Mouse (Mus musculus): ENCODE measurements around the gene Sbf2. TPM values are rescaled to one million over a fixed set of nuclear protein-coding genes. Genes with fewer than 3 reads are reported as not detected.

Gene Sbf2
- polyA plus RNA-seq, 1 experiment: 37.0 TPM

DNA sequence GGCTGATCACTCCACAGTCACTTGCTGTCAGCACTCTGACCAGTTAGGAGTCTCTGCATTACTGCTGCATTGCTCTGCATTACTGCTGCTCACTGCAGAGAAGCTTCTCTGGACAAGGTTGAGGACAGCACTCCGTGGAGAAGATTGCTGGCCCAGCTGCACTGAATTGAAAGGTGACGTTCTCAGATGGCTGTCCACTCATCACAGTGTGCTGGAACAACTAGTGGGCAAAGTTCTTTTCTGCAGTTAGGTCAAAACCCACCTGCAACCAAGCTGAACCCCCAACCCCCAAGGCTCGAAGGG is 328.9 kb downstream of the Sbf2 start:
- Histone ChIP-seq H3K36me3 (ENCODE audit: control insufficient read depth, insufficient read depth, low read length) (no peaks in the 10 kb centered on the region), H3K4me3 (ENCODE audit: control insufficient read depth, low read depth, low read length) (no peak overlapping the region), H3K4me1 (ENCODE audit: control insufficient read depth, insufficient read depth, low read length) (peaks cover 2% of the 10 kb centered on the region; the same call in 1 of the 2 replicates), H3K27ac (ENCODE audit: control insufficient read depth, insufficient read depth, low read depth, low read length) (no peak overlapping the region), H3K27me3 (ENCODE audit: control insufficient read depth, insufficient read depth, low read length) (no peaks in the 10 kb centered on the region)
- TF ChIP-seq CTCF (IDR thresholded peaks at IDR 0.05; ENCODE audit: control insufficient read depth, insufficient read depth, insufficient replicate concordance, low read depth, low read length): no peak

DNA sequence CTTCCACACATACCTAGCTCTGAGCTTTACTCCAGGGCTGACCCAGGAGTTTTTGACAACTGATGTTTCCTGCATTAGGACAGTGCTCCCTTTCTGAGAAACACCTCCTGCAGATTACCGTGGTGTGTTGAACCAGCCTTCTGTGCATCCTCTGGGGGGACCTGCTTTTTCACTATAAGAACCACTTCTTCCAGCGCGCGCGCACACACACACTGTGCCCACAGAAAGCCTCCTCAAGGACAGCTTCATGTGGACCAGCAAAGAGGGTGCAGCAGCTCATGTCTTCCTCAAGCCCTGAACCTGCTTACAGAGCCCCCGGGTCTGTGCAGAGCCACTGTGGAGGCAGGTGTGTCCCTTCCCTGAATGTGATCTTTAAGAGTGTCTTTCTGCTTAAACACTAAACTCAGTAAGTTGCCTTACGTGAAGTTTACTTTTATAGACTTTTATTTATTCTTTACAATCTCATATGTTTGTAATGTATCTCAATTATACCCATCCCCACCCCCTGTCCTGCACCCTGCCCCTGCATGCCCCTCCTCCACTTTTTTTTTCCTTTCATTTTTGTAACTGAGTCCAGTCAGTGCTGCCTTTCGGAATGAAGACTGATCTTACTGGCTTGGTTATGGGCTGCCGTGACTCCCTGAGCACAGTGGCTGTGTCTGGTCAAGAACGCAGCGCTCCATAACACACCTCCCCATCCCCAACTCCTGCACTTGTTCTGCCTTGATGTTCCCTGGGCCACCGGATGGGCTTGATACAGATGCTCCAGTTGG is 329.5 kb downstream of the Sbf2 start:
- peaks cover 2% of the 10 kb centered on the region; the same call in 1 of the 2 replicates for H3K4me1 ChIP-seq (ENCODE audit: control insufficient read depth, insufficient read depth, low read length)
- H3K36me3 ChIP-seq (ENCODE audit: control insufficient read depth, insufficient read depth, low read length): no peaks in the 10 kb centered on the region
- H3K27me3 ChIP-seq (ENCODE audit: control insufficient read depth, insufficient read depth, low read length): no peaks in the 10 kb centered on the region
- no peak overlapping the region for H3K4me3 ChIP-seq (ENCODE audit: control insufficient read depth, low read depth, low read length)
- TF ChIP-seq POLR2A (IDR thresholded peaks at IDR 0.05; ENCODE audit: control insufficient read depth, low read depth, low read length) (no peak), CTCF (IDR thresholded peaks at IDR 0.05; ENCODE audit: control insufficient read depth, insufficient read depth, insufficient replicate concordance, low read depth, low read length) (no peak)
- H3K27ac ChIP-seq (ENCODE audit: control insufficient read depth, insufficient read depth, low read depth, low read length): no peak overlapping the region

DNA sequence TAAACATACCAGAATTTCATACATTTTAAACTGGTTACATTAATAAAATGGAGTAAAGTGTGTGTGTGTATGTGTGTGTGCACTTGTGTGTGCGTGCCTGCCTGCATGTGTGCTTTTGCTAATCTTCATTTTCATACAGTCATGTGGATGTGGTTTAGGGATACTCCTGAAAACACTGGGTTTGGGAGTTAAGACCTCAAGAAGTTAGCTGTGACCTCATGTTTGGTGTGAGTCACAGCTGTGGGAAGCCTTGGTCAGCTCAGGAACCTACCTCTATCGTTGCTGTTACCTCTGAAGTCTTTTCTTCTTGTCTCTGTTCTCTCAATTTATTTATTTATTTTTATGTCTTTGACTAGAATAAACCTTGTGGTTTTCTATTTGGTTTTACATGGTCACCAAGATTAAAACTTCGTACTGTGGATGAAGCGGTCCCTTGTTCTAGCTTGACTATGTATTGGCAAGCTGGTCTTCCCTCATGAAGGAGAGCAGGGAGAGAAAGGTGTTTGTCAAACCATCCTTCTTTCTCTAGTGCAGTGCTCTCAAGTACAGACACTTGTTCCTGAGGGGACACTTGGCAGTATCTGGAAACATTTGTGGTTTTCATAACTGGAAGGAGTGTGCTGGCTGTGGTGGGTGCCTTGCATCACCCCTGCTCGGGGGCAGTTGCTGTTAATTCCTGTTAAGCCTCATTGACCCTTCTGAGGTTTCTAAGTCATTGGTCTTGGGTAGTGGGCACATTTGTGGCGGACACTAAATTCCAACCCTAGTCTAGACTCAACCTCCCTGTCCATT is 331.0 kb downstream of the Sbf2 start:
- no peak for TF ChIP-seq POLR2A (IDR thresholded peaks at IDR 0.05; ENCODE audit: control insufficient read depth, low read depth, low read length)
- no peak for TF ChIP-seq CTCF (IDR thresholded peaks at IDR 0.05; ENCODE audit: control insufficient read depth, insufficient read depth, insufficient replicate concordance, low read depth, low read length)

DNA sequence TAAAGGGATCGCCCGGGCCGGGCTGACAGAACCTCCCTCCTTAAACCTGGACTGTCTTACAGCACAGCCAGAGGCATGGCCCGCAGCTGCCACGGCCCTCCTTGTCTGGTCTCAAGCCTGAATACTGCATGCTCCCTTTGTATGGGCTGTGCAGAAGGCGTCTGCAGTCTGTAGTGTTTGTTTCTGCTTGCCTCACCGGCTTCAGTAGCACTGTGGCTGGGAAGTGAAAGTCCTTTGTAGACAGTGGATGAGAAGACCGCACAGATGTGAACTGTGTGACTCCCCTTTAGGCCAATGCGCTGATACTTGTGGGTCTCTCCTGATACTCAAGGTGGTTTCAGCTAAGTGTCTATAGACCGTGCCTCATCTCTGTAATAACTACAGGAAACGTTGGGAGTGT is 331.9 kb downstream of the Sbf2 start:
- Histone ChIP-seq H3K36me3 (ENCODE audit: control insufficient read depth, insufficient read depth, low read length) (no peaks in the 10 kb centered on the region), H3K27ac (ENCODE audit: control insufficient read depth, insufficient read depth, low read depth, low read length) (no peak overlapping the region), H3K4me1 (ENCODE audit: control insufficient read depth, insufficient read depth, low read length) (no peaks in the 10 kb centered on the region), H3K27me3 (ENCODE audit: control insufficient read depth, insufficient read depth, low read length) (no peaks in the 10 kb centered on the region), H3K4me3 (ENCODE audit: control insufficient read depth, low read depth, low read length) (no peak overlapping the region)
- TF ChIP-seq POLR2A (IDR thresholded peaks at IDR 0.05; ENCODE audit: control insufficient read depth, low read depth, low read length) (no peak), CTCF (IDR thresholded peaks at IDR 0.05; ENCODE audit: control insufficient read depth, insufficient read depth, insufficient replicate concordance, low read depth, low read length) (no peak)

More for the DNA sequence above, 331.0 kb downstream of the Sbf2 start:
- Histone ChIP-seq H3K27ac (ENCODE audit: control insufficient read depth, insufficient read depth, low read depth, low read length) (no peak overlapping the region), H3K4me3 (ENCODE audit: control insufficient read depth, low read depth, low read length) (no peak overlapping the region), H3K4me1 (ENCODE audit: control insufficient read depth, insufficient read depth, low read length) (peaks cover 2% of the 10 kb centered on the region; the same call in 1 of the 2 replicates), H3K36me3 (ENCODE audit: control insufficient read depth, insufficient read depth, low read length) (no peaks in the 10 kb centered on the region), H3K27me3 (ENCODE audit: control insufficient read depth, insufficient read depth, low read length) (no peaks in the 10 kb centered on the region)

DNA sequence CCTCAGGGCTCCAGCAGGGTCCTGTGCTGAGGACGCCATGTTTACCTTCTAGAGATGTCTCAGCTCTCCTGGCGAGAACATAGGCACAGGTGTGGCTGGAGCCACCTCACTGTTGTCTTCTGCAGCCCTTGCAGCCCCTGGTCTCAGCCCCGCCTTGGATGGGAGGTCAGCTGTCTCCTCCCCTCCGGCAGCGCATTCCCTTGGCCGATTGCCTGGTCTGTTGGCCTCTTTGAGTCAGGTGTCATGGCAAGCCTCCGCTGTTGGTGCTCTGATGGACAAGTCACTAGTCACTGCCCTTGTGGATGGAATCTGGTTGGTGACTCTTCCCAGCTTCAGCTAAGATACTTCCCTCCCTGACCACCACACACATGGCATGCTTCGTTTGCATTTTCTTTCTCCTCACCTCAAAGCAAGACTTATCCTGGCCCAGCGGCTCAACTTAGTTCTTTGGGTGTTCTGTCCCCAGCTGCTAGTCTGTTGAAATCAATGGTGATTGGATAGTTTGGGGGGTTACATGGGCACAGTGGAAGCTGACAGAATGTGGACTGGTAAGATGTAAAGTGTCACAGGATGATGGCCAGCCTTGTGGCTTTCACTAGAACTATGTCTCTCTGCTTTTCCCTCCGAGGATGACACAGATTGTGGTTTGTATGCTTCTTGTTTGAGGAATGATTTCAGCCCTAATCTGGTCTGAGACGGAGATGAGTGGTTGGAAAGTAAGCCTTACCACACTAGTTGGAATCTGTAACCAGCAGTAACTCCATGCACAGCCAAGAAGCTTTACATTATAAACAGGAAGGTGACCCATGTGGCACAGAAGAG is 333.1 kb downstream of the Sbf2 start:
- H3K27ac ChIP-seq (ENCODE audit: control insufficient read depth, insufficient read depth, low read depth, low read length): no peak overlapping the region
- H3K4me1 ChIP-seq (ENCODE audit: control insufficient read depth, insufficient read depth, low read length): no peaks in the 10 kb centered on the region
- H3K27me3 ChIP-seq (ENCODE audit: control insufficient read depth, insufficient read depth, low read length): no peaks in the 10 kb centered on the region
- no peak for TF ChIP-seq POLR2A (IDR thresholded peaks at IDR 0.05; ENCODE audit: control insufficient read depth, low read depth, low read length)
- no peak for TF ChIP-seq CTCF (IDR thresholded peaks at IDR 0.05; ENCODE audit: control insufficient read depth, insufficient read depth, insufficient replicate concordance, low read depth, low read length)
- H3K4me3 ChIP-seq (ENCODE audit: control insufficient read depth, low read depth, low read length): no peak overlapping the region
- no peaks in the 10 kb centered on the region for H3K36me3 ChIP-seq (ENCODE audit: control insufficient read depth, insufficient read depth, low read length)

DNA sequence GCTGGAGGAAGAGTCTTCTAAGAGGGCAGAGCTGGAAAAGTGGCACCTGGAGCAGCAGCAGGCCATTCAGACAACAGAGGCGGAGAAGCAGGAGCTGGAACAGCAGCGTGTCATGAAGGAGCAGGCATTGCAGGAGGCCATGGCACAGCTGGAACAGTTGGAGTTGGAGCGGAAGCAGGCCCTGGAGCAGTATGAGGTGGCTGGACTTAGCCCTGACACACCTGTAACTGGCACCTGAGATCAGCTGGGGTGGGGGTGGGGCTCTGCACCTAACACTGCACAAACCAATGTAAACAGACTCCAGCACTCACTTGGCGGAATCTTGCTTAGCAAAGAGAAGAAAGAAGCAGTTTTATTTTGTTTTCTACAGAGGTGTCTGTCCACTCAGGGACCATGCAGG is 335.5 kb downstream of the Sbf2 start:
- H3K4me3 ChIP-seq (ENCODE audit: control insufficient read depth, low read depth, low read length): no peak overlapping the region
- no peaks in the 10 kb centered on the region for H3K4me1 ChIP-seq (ENCODE audit: control insufficient read depth, insufficient read depth, low read length)
- H3K27ac ChIP-seq (ENCODE audit: control insufficient read depth, insufficient read depth, low read depth, low read length): no peak overlapping the region
- no peaks in the 10 kb centered on the region for H3K36me3 ChIP-seq (ENCODE audit: control insufficient read depth, insufficient read depth, low read length)
- TF ChIP-seq POLR2A (IDR thresholded peaks at IDR 0.05; ENCODE audit: control insufficient read depth, low read depth, low read length) (no peak), CTCF (IDR thresholded peaks at IDR 0.05; ENCODE audit: control insufficient read depth, insufficient read depth, insufficient replicate concordance, low read depth, low read length) (no peak)
- no peaks in the 10 kb centered on the region for H3K27me3 ChIP-seq (ENCODE audit: control insufficient read depth, insufficient read depth, low read length)

DNA sequence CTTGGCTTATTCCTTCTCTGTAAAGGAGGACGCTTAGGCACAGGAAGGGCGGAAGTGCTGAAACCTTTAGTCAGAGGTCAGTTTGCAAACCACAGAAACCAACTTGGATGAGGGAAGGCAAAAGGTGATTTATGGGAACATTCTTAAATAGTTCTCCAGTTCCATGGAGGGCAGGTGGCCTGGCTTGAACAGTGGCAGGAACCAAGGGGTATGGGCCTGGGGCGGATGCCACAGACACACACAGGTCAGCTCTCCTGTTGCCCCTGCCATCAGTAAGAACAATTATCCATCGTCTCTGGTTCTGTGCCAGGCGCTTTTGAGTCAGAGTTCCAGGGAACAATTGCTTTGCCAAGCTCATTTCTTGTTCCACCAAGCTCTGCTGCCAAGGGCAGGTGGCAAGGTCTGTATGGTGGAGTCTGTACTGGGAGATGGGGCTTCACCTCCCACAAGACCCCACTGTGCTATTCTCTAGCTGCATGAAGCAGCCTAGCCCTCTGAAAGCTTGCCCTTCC is 336.9 kb downstream of the Sbf2 start:
- no peak overlapping the region for H3K27ac ChIP-seq (ENCODE audit: control insufficient read depth, insufficient read depth, low read depth, low read length)
- no peak overlapping the region for H3K4me3 ChIP-seq (ENCODE audit: control insufficient read depth, low read depth, low read length)
- no peaks in the 10 kb centered on the region for H3K4me1 ChIP-seq (ENCODE audit: control insufficient read depth, insufficient read depth, low read length)
- H3K36me3 ChIP-seq (ENCODE audit: control insufficient read depth, insufficient read depth, low read length): no peaks in the 10 kb centered on the region
- TF ChIP-seq POLR2A (IDR thresholded peaks at IDR 0.05; ENCODE audit: control insufficient read depth, low read depth, low read length): no peak
- no peak for TF ChIP-seq CTCF (IDR thresholded peaks at IDR 0.05; ENCODE audit: control insufficient read depth, insufficient read depth, insufficient replicate concordance, low read depth, low read length)
- no peaks in the 10 kb centered on the region for H3K27me3 ChIP-seq (ENCODE audit: control insufficient read depth, insufficient read depth, low read length)
